11 mouse cellular contexts compared by ENCODE assay signal in the genomic region with DNA sequence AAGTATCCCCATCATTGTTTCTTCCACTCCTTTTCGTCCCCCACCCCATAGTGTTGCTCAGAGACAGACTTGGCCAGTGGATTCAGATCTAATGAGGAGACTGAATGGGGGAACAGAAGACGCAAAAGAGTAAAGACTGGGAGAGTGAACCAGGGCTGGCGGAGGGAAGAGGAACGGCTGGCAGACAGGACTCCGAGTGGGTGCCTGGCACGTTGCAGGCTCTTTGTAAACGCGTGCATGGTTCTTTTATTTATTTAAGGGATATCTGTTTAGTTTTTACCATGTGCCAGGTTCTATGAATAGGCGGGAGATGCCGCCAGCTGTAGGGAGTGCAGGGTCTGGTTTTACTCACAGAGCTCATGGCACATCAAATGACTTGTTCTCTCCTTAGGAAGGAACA. TPM values are rescaled to one million over a fixed set of nuclear protein-coding genes. Genes with fewer than 3 reads are reported as not detected.
DNase-seq lines count a peak whose midpoint lies in the region; ATAC-seq and TF ChIP-seq lines count a peak whose summit lies in the region.
"Had no signal": no experiment of that assay in that cellular context is flagged by ENCODE, and none has a peak within 500 bp of the region (broad histone marks: within the 10 kb centered on the region; RNA-seq: fewer than 3 reads in every experiment).

No protein-coding gene starts in this region.

- TF ChIP-seq CTCF in layer of hippocampus, adult 2 months (conservative IDR thresholded peaks at IDR 0.05), result no peak
- TF ChIP-seq CTCF in kidney, adult 2 months (conservative IDR thresholded peaks at IDR 0.05; ENCODE audit: insufficient read depth, insufficient read length, low read depth, low read length), result no peak

- H3K9ac ChIP-seq in forebrain, embryonic 14.5 days (ENCODE audit: low read length), result no peak overlapping the region
- H3K9ac ChIP-seq in forebrain, embryonic 11.5 days (ENCODE audit: low read length), result no peak overlapping the region
- no peak overlapping the region for H3K9ac ChIP-seq in heart, embryonic 14.5 days (ENCODE audit: low read length)
- H3K9ac ChIP-seq: lung, embryonic 15.5 days had no signal

- peak; percentile 59 for DNase-seq in forebrain, embryonic 14.5 days (ENCODE audit: low spot score)
- no peak for DNase-seq in forebrain, embryonic 11.5 days (ENCODE audit: low spot score)
- peak; percentile 7 for DNase-seq in layer of hippocampus, adult 9-11 months
- no peak for DNase-seq in layer of hippocampus, adult 2 months (ENCODE audit: low spot score in 2 of 2)
- peak; percentile 14 for DNase-seq in right cerebral cortex, postnatal 4 days
- DNase-seq in kidney, adult 2 months, result no peak
- DNase-seq in cerebellum, postnatal 4 days (ENCODE audit: low spot score in 2 of 2), result no peak
- DNase-seq: adrenal gland, postnatal 25 days; cerebellum, adult 2 months had no signal

- no peaks in the 10 kb centered on the region for H3K9me3 ChIP-seq in forebrain, embryonic 14.5 days (replicated peaks; ENCODE audit: control insufficient read depth, low read length)
- no peaks in the 10 kb centered on the region for H3K9me3 ChIP-seq in forebrain, embryonic 11.5 days (ENCODE audit: control insufficient read depth, low read length)
- no peaks in the 10 kb centered on the region for H3K9me3 ChIP-seq in heart, embryonic 14.5 days (ENCODE audit: control insufficient read depth, low read length)
- H3K9me3 ChIP-seq: lung, embryonic 15.5 days had no signal

- H3K4me1 ChIP-seq in forebrain, embryonic 14.5 days (ENCODE audit: control insufficient read depth, insufficient read depth, low read length), result no peaks in the 10 kb centered on the region
- no peaks in the 10 kb centered on the region for H3K4me1 ChIP-seq in forebrain, embryonic 11.5 days (replicated peaks; ENCODE audit: control insufficient read depth, insufficient read depth, low read length)
- peaks cover 16 to 31% of the 10 kb centered on the region in 2 experiments for H3K4me1 ChIP-seq in heart, embryonic 14.5 days (ENCODE audit: control insufficient read depth in 2 of 2, insufficient read depth in 2 of 2, low read length in 2 of 2)
- H3K4me1 ChIP-seq in kidney, adult 2 months (ENCODE audit: control insufficient read depth, insufficient read depth, low read length), result no peaks in the 10 kb centered on the region

- no peaks in the 10 kb centered on the region for H3K36me3 ChIP-seq in forebrain, embryonic 14.5 days (ENCODE audit: control insufficient read depth, insufficient read depth, low read length)
- no peaks in the 10 kb centered on the region for H3K36me3 ChIP-seq in forebrain, embryonic 11.5 days (ENCODE audit: control insufficient read depth, insufficient read depth, low read length)
- H3K36me3 ChIP-seq in heart, embryonic 14.5 days (ENCODE audit: control insufficient read depth, insufficient read depth, low read length), result peaks cover 49% of the 10 kb centered on the region
- no peaks in the 10 kb centered on the region for H3K36me3 ChIP-seq in kidney, adult 2 months (ENCODE audit: control insufficient read depth, insufficient read depth, low read length)
- H3K36me3 ChIP-seq: lung, embryonic 15.5 days had no signal

- H3K27ac ChIP-seq in forebrain, embryonic 14.5 days (ENCODE audit: low read depth, low read length), result no peak overlapping the region
- no peak overlapping the region for H3K27ac ChIP-seq in forebrain, embryonic 11.5 days (ENCODE audit: low read depth, low read length)
- H3K27ac ChIP-seq in layer of hippocampus, adult 2 months, result no peak overlapping the region
- H3K27ac ChIP-seq in heart, embryonic 14.5 days (replicated peaks in 1 of 2; ENCODE audit: control insufficient read depth in 1 of 2, insufficient read depth in 1 of 2, low read depth in 2 of 2, low read length in 2 of 2), result peak overlapping the region; percentile 21; a peak in 2 of 4 replicates
- no peak overlapping the region for H3K27ac ChIP-seq in kidney, adult 2 months (ENCODE audit: insufficient read depth, low read depth, low read length)
- H3K27ac ChIP-seq: lung, embryonic 15.5 days had no signal

- no peaks in the 10 kb centered on the region for H3K27me3 ChIP-seq in forebrain, embryonic 14.5 days (replicated peaks; ENCODE audit: control insufficient read depth, insufficient read depth, low read length)
- no peaks in the 10 kb centered on the region for H3K27me3 ChIP-seq in forebrain, embryonic 11.5 days (ENCODE audit: control insufficient read depth, insufficient read depth, low read length)
- H3K27me3 ChIP-seq in heart, embryonic 14.5 days (ENCODE audit: control insufficient read depth, insufficient read depth, low read length), result no peaks in the 10 kb centered on the region
- H3K27me3 ChIP-seq in kidney, adult 2 months (replicated peaks; ENCODE audit: control insufficient read depth, insufficient read depth, low read length), result no peaks in the 10 kb centered on the region
- H3K27me3 ChIP-seq: lung, embryonic 15.5 days had no signal

- no peak for TF ChIP-seq POLR2A in kidney, adult 2 months (IDR thresholded peaks at IDR 0.05; ENCODE audit: low read depth, low read length)

- no peak overlapping the region for H3K4me2 ChIP-seq in forebrain, embryonic 14.5 days (ENCODE audit: low read length)
- H3K4me2 ChIP-seq in forebrain, embryonic 11.5 days (ENCODE audit: low read depth, low read length, severe bottlenecking), result no peak overlapping the region
- peak overlapping the region; percentile 1; the same call in 1 of the 2 replicates for H3K4me2 ChIP-seq in heart, embryonic 14.5 days (ENCODE audit: low read length)
- H3K4me2 ChIP-seq: lung, embryonic 15.5 days had no signal

- 38% methylated on average over 10 of the region's 10 CpGs for WGBS in forebrain, embryonic 14.5 days
- 81% methylated on average over 10 of the region's 10 CpGs for WGBS in forebrain, embryonic 11.5 days
- WGBS in heart, embryonic 14.5 days, result 38% methylated on average over 10 of the region's 10 CpGs
- WGBS in kidney, adult 2 months, result 76% methylated on average over 10 of the region's 10 CpGs

- peak; percentile 70; the same call in 1 of the 2 replicates for ATAC-seq in forebrain, embryonic 14.5 days
- no peak for ATAC-seq in forebrain, embryonic 11.5 days (replicated peaks; ENCODE audit: low FRiP score)
- ATAC-seq in heart, embryonic 14.5 days (ENCODE audit: insufficient number of reproducible peaks, insufficient read depth, low FRiP score, low read depth), result peak; percentile 40; the same call in 1 of the 2 replicates

- no peak overlapping the region for H3K4me3 ChIP-seq in forebrain, embryonic 14.5 days (ENCODE audit: low read depth, low read length)
- no peak overlapping the region for H3K4me3 ChIP-seq in forebrain, embryonic 11.5 days (ENCODE audit: low read depth, low read length)
- no peak overlapping the region for H3K4me3 ChIP-seq in layer of hippocampus, adult 2 months
- no peak overlapping the region for H3K4me3 ChIP-seq in heart, embryonic 14.5 days (ENCODE audit: control insufficient read depth in 1 of 2, insufficient read depth in 1 of 2, low read depth in 1 of 2, low read length in 2 of 2)
- no peak overlapping the region for H3K4me3 ChIP-seq in kidney, adult 2 months (ENCODE audit: insufficient read depth, low read depth, low read length)
- H3K4me3 ChIP-seq: lung, embryonic 15.5 days had no signal

RNA-seq across cellular contexts. Expression of gene Ltbp1, which starts 8.5 kb away (rescaled TPM):
- 4.2 and 4.5 TPM in 2 replicates for polyA plus RNA-seq in forebrain, embryonic 14.5 days (2014; fragmentation: Nextera tagmentation; extraction: Ambion mirVana)
- 4.2 and 5.0 TPM in 2 replicates for polyA plus RNA-seq in forebrain, embryonic 11.5 days (2014; fragmentation: Nextera tagmentation; extraction: Ambion mirVana)
- total RNA-seq in layer of hippocampus, adult 2 months (2021), result 1 to 10 TPM; 6.3 to 7.4 TPM
- polyA plus RNA-seq in heart, embryonic 14.5 days (2014; fragmentation: Nextera tagmentation; extraction: Ambion mirVana), result 36.2 and 38.1 TPM in 2 replicates
- polyA plus RNA-seq in kidney, adult 2 months (2012; rRNA removed), result 8.8 and 10.2 TPM in 2 replicates

Comparison
In these comparisons a context has a peak if more than half of its experiments do, and no peak if none do; other contexts are left out.
1. DNase-seq: peak in forebrain, embryonic 14.5 days (single experiment), layer of hippocampus, adult 9-11 months (single experiment) and right cerebral cortex, postnatal 4 days (single experiment); none in forebrain, embryonic 11.5 days (single experiment), layer of hippocampus, adult 2 months (0 of 2), kidney, adult 2 months (single experiment) and cerebellum, postnatal 4 days (0 of 2).
2. H3K27ac ChIP-seq: peak in heart, embryonic 14.5 days (2 of 2); none in forebrain, embryonic 14.5 days (single experiment), forebrain, embryonic 11.5 days (single experiment), layer of hippocampus, adult 2 months (single experiment) and kidney, adult 2 months (single experiment).